Mouse (Mus musculus): ENCODE measurements at regions not wholly inside any gene's neighbourhood (a gene's known extent, or its start where the extent isn't known, plus 50 kb on each side); places are given as distances from the start of the nearest gene placed in this dataset.
"Not testable (repeated sequence)": the region's sequence is repeated elsewhere in the genome, so short reads cannot be mapped to it uniquely, and the experiment has no call there.

DNA sequence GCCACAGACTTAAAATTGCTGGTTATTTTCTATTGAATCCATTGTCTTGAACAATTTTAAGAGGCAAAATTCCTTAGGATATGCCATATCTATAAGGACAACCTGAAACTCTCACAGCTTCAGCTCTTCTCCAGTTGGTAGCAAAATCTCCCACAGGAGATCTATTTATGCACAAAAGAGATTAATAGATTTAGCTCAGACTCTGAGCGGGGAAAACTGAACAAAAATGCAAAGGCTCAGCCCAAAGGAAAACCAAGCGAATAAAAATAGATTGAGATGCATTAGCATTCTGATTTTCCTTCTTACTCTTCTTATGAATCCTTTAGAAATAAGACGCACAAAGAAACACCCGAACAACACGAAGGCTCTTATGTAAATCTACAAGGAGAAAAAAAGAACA, 196.2 kb upstream of the Pcsk5 start:
- CTCF ChIA-PET, result no interaction called here

DNA sequence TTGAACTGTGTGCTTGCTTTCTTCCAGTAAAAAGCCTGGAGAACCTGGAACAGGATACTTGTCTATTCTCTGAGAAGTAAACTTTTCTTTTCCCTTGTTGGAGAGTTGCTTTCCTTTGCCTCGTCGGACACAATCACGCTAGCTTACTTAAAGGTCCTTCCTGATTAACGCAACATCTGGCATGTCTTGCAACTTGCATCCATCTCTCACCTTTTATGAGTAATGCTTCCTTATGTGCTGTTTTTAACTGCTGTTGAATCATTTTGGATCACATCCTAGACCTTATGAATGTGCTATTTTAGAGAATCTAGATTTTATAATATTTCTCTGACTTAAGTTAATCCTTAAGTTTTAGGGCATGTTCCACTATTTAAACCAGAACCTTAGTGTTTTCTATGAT, 188.4 kb upstream of the Pcsk5 start:
- CTCF ChIA-PET, result no interaction called here

DNA sequence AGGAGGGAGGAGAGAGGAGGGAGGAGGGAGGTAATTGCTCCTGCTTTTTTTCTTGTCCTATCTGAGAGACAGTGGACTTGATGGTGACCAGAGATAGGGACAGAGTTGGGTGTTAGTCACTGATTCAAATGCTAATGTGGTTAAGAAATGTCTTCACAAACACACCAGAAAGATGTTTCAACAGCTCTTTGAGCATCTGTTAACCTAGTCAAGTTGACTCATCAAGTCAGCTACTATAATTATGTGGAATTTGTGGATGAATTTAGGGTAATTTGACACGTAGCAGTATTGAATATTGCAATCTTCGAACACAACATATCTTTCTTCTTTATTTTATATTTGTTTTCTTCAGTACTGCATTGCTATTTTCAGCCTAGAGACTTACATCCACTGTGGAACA, 182.9 kb upstream of the Pcsk5 start:
- CTCF ChIA-PET, result no interaction called here

DNA sequence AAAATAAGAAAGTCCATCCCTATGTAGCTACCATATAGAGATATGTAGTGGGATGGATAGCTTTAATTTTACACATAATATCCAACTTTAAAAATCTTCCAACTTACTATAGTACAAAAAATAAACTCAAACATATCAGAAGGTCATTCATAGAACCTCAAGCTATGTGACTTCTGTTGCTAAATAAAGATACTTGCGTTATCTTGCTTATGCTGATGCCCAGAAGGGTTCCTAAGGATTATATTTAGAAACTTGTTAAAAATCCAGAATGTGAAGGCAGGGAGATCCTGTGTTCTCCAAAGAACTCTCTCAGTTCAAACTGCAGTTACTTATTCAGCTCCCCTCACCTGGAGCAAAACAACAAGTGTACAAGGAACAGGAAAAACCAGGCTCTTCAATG, 177.9 kb upstream of the Pcsk5 start:
- CTCF ChIA-PET, result interaction anchor here (0.6 kb wide), 1 partner anchor 24 kb away, joined by 5 read pairs; no protein-coding TSS in a partner anchor

DNA sequence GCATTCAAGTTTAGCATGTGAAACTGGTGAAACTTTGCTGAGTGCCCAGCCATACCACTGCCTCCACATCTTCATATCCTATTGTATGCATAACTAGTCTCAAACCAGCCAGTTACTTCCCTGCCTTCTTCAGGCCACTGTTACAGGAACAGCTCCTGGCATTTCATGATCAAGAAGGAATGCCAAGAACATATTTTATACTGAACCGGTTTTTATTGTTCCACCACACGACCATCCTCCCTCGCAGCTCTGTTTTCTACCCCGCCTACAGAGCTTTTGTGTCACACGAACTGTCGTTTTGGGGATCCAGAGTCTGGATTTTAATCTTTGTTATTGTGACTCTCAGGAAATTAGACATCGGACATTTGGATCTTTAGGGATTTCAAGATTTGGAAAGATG, 174.6 kb upstream of the Pcsk5 start:
- CTCF ChIA-PET, result no interaction called here

DNA sequence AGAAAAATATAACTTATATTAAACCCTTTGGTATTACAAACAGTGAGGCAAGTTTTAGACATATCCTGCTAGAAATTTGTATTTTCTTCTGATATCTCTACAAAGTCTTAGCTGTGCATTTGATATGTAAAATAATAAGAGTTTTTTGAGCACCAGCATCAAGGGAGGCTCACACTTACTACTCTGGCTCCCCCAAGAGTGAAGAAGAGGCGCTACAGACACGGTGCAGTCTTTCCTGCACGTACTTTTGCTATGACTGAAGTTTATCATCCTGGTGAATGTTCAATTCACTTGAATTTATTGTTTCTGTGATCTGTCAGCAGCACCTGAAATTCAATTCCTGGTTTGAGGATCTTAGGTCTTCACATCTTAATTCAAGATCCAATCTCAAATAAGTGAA, 160.1 kb upstream of the Pcsk5 start:
- CTCF ChIA-PET, result no interaction called here

DNA sequence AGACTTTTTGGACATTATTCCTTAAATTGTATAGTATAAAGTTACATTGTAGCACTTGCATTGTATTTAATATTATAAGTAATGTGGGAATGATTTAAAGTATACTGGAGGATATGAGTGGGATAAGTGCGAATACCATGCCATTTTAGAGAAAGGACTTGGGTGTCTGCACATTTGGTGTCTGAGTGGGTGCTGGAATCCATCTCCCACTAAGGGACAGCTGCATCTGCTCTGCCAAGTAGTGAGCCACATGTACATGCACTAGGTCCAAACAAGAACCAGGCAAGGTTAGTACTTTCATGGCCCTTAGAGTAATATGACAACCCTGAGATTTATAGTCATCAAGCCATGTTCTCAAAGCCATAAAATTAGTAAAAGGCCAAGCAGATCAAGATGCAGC, 146.0 kb upstream of the Pcsk5 start:
- CTCF ChIA-PET, result no interaction called here

DNA sequence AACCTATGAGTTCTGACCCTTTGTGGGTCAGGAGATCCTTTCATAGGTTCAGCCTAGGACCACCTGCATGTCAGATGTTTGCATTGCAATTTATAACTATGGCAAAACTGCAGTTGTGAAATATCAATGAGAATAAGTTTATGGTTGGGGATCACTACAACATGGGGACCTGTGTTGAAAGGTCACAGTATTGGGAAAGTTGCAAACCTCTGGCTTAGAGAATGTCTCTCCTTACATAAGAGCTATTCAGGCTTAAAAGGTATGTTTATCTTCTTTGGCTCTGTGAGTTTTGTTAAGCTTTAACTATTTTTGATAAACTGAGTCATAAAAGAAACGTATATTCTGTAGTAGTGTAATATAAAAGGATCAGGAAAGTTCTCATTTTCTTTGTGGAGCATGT, 128.1 kb upstream of the Pcsk5 start:
- CTCF ChIA-PET, result no interaction called here

DNA sequence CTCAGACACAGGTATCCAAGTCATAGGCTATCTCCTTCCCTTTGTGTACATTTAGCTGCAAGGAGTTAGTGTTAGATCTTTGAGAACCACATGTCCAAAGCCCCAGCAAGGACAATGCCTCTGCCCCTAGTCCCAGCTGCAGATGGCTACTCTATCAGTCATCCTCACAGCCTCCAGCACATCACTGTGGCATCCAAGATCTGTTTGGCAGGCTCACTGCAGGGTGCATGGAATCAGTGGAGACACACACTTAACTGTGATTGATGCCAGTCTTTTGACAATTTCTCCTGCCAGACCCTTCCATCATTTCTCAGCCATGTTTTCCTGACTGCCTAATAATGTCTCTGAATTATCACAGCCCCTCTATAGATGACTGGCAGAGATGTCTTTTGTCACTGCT, 121.0 kb upstream of the Pcsk5 start:
- CTCF ChIA-PET, result no interaction called here

DNA sequence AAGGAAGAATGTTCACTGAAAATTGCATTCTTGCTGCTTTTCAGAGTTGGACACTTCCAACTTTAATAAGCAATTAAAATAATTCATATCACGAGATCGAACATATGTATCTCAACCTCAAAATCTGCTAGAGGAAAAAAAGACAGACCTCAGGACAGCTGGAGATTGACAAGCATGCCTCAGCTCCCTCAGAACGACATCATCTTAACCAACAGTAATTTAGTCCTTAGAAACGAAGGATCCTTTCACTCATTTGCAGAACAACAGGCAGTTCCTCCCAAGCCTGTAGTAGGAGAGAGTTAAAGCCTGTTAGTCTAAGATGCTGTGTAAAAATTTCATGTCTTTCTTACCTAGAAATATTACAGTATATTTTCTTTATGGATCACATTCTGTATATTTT, 95.2 kb upstream of the Pcsk5 start:
- CTCF ChIA-PET, result no interaction called here

DNA sequence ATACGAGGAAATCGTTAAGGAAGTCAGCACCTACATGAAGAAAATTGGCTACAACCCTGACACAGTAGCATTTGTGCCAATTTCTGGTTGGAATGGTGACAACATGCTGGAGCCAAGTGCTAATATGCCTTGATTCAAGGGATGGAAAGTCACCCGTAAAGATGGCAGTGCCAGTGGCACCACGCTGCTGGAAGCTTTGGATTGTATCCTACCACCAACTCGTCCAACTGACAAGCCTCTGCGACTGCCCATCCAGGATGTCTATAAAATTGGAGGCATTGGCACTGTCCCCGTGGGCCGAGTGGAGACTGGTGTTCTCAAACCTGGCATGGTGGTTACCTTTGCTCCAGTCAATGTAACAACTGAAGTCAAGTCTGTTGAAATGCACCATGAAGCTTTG, 89.7 kb upstream of the Pcsk5 start:
- CTCF ChIA-PET, result not testable (repeated sequence)

DNA sequence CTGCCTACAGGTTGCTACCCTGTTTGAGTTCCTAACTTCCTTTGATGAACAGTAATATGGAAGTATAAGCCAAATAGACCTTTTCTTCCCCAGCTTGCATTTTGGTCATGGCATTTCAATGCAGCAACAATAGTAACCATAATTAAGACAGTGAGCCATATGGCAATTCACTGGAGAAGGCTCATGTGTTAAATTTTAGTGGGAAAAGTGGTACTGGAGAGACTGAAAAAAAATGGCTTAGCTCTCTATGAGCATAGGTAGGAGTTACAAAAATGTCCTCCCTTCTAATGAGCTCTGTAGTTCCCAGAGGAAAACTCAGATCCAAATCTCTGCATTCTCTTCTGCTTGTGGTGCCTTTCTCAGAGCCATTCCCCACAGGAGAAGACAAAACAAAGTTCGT, 70.1 kb upstream of the Pcsk5 start:
- CTCF ChIA-PET, result no interaction called here

DNA sequence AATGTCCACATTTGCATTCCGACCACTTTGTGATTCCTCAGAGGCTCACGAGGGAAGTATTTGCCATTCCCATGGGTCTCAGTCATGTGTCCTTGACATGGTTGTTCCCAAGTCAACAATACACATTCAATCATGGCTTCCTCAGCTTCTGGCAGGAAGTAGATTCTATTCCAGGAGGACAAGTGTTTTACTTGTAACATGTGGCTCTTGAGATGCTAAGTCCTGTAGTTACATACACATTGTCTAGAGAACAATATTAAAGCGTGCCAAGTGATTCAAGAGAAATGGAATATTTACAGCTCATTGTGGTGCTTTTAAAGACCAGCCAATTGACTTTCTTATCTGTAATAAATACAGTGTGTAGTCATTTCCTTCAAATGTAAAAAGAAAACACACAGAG, 66.7 kb upstream of the Pcsk5 start:
- CTCF ChIA-PET, result no interaction called here

DNA sequence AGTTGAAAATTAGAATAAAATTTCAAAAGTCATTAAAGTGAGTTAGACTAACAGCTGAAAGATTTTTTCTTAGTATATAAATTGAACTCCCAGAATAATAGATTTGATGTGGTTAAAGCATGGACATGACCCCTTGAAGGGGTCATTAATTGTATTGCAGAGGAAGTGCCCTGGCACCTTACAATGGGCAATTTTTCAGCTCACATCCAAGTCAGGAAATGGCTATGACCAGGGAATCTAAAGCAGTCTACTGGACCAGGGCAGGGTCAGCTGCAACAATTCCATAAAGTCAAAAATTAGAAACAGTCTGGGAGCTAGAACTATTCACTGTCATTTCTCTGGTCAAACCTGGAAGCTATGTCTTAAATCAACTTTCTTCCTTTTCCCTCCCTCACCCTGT, 55.2 kb upstream of the Pcsk5 start:
- CTCF ChIA-PET, result no interaction called here
